Mouse (Mus musculus) splenic B cell, adult 2 months (primary cell): ENCODE data around the gene Yaf2.
A peak's percentile ranks its signal among the peaks of the same experiment; 100 is the strongest.
"Not testable (repeated sequence)": the region's sequence is repeated elsewhere in the genome, so short reads cannot be mapped to it uniquely, and the experiment has no call there.

Experiments
- DNase-seq: peaks from one replicate; pipeline ENCODE4 v3.0.0-alpha.2; 2011; ENCODE audit warnings: low read depth, low spot score
- H3K27me3 ChIP-seq: 2 replicates; pipeline ENCODE4 v1.6.1; 2012; ENCODE audit warnings: mild to moderate bottlenecking, low read length, moderate library complexity, mixed read lengths; ENCODE audit not compliant: control insufficient read depth, poor library complexity, insufficient read depth, severe bottlenecking
- H3K36me3 ChIP-seq: 2 replicates; pipeline ENCODE4 v1.6.1; 2012; ENCODE audit warnings: mild to moderate bottlenecking, low read length, moderate library complexity, mixed read lengths; ENCODE audit not compliant: control insufficient read depth, poor library complexity, insufficient read depth, severe bottlenecking

Gene Yaf2

DNA sequence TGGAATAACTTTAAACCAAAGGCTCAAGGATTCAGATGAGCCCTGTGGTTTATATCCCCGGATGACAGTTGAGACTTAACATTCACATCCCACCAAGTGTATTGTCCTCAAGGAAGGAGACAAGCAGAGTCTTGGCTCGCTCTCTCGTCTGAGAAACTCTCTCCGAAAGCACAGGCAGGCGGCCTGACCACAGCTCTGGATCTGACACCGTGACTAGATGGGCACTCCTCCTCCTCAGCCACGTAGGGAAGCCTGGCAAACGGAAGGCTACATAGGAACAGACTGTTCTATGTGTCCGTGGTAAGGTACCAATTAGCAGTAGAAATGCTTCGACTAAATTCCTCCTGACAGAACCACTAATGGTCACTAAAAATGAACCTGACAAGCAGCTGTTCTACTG lies 10.1 kb downstream of the Yaf2 start:
- DNase-seq, result no peak
- Histone ChIP-seq H3K36me3 (peaks cover 3% of the 10 kb centered on the region; the same call in 1 of the 2 replicates), H3K27me3 (no peaks in the 10 kb centered on the region)

DNA sequence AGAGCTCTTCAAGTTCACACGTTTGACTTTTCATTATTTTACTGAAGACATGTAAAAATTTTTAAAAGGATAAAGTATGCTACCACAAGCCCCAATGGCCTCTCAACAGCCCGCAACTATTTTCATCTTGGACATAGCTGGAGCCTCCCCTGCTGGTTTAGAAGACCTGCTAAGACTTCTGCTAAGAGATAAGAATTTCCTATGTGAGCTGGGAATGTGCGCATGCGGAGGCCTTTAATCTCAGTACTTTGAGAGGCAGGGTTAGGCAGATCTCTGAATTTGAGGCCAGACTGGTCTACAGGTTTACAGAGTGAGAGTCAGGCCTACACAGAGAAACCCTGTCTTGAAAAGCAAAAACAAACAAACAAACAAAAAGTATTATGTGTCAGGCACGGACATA lies 11.4 kb downstream of the Yaf2 start:
- DNase-seq, result no peak
- no peaks in the 10 kb centered on the region for H3K27me3 ChIP-seq
- peaks cover 2% of the 10 kb centered on the region; the same call in 1 of the 2 replicates for H3K36me3 ChIP-seq

DNA sequence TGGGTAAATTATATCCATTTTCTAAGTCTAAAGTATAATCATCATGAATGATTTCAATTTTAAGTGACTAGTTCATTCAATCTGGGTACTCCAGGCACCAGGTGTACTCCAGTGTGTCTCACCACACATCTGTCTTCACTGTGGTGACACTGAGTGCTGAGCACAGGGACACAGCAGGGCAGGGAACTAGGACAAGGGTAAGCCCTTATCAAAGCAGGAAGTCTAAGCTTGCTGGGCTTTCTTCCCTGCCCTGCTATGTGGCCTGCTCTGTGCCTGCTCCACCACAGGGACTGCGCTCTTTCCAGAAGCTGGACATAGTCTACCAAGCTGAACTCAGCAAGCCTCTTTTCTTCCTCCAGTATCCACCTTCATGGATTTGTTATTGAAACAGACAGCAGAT lies 18.0 kb downstream of the Yaf2 start:
- no peaks in the 10 kb centered on the region for H3K36me3 ChIP-seq
- H3K27me3 ChIP-seq, result no peaks in the 10 kb centered on the region
- DNase-seq, result no peak

DNA sequence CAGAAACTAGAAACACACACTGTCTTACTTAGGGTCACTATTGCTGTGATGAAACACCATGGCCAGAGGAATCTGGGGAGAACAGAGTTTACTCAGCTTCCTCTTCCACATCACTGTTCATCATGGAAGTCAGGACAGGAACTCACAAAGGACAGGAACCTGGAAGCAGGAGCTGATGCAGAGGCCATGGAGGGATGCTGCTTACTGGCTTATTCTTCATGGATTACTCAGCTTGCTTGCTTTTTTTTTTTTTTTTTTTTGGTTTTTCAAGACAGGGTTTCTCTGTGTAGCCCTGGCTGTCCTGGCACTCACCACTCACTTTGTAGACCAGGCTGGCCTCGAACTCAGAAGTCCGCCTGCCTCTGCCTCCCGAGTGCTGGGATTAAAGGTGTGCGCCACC lies 26.4 kb downstream of the Yaf2 start:
- H3K27me3 ChIP-seq, DNase-seq, H3K36me3 ChIP-seq: not testable (repeated sequence)

DNA sequence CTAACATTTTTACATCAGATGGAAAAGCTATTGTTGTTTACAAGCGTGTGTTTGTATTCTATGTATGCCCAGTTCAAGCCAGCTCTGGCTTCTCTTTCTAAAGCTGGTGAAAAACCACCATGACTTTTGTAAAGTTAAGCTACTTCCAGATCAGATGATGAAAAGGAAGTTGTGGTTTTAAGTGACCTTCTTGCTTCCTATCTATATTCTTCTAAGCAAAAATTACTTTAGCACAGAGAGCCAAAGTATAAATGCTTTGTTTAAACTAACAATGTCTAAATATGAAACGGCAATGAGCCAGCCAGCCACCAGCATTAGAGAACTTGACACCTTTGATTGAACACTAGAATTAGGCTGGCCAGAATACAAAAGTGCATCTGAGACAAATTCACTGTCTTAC lies 38.5 kb downstream of the Yaf2 start:
- H3K27me3 ChIP-seq, result no peaks in the 10 kb centered on the region
- H3K36me3 ChIP-seq, result no peaks in the 10 kb centered on the region
- DNase-seq, result peak; percentile 32

DNA sequence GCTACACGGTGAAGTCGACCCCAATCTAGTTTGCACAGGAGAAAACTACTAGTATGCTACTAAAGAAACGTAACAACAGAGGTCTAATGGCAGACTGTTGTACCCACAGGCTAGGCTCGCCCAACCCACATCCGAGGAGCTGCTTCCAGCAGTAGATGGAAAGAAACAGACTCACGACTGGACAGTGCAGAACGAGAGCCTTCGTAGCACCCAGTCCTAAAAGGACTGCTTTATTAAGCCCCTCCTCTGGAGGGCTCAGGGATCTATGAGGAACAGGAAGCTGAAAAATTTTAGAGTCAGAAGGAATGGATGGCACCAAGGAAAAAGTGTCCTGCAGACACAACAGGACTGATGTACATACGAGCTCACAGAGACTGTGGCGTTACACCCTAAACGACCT lies 42.3 kb downstream of the Yaf2 start:
- Histone ChIP-seq H3K27me3 (no peaks in the 10 kb centered on the region), H3K36me3 (no peaks in the 10 kb centered on the region)
- no peak for DNase-seq

DNA sequence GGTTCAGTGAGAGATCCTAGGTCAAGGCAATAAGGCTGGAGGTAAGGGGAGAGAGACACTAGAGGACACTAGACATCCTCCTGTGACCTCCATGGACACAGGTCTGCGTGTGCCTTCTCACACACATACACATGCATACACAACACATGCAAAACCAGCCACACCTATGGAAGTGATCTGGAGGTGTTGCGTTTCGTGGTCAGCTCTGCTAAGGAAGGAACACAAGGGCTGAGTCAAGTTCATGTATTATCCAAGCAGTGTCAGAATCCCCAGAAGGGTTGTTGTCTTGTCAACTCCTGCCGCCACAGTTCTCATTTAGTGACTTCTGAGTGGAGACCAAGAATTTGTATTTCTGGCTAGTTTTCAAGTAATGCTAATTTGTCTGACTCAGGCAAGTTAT lies 48.4 kb downstream of the Yaf2 start:
- no peaks in the 10 kb centered on the region for H3K27me3 ChIP-seq
- no peak for DNase-seq

DNA sequence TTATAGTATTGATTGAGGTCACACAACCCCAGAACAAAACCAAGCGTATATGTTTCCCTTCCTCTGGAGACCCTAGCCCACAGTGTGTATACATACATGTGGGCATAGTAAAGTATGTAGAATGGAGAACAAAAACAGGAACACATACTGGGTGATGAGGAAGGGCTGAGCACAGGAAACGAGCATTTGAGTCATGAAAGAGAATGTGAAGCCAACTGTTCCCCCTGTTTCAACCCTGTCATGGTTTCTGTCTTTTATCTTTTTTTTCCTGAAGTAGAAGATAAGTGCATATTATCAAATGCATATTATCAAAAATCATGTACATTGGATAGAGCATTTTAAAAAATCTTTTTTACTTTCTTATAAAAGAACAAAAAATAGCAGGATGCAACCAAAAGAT lies 49.1 kb downstream of the Yaf2 start:
- peak; percentile 40 for DNase-seq
- no peaks in the 10 kb centered on the region for H3K27me3 ChIP-seq
- no peaks in the 10 kb centered on the region for H3K36me3 ChIP-seq

More for the DNA sequence above, 48.4 kb downstream of the Yaf2 start:
- H3K36me3 ChIP-seq, result no peaks in the 10 kb centered on the region

DNA sequence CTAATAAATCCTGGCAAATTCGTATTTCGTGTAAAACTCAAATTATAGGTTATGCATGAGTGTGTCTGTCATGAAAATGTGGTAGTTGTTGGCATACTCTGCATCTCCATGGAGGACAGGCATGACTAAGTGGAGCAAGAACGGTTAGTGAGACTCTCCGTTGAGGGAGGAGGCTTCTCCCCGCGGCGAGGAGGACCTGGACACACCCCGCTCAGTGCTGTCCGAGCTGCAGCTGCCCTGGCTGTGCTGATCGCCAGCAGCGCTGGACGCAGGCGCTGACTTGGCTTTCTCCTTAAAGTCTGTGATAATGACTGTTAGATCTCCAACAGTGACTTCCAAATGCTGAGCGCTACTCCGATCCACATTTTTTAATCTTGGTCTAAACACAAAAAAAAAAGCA lies 51.5 kb downstream of the Yaf2 start:
- Histone ChIP-seq H3K36me3 (no peaks in the 10 kb centered on the region), H3K27me3 (no peaks in the 10 kb centered on the region)
- no peak for DNase-seq

DNA sequence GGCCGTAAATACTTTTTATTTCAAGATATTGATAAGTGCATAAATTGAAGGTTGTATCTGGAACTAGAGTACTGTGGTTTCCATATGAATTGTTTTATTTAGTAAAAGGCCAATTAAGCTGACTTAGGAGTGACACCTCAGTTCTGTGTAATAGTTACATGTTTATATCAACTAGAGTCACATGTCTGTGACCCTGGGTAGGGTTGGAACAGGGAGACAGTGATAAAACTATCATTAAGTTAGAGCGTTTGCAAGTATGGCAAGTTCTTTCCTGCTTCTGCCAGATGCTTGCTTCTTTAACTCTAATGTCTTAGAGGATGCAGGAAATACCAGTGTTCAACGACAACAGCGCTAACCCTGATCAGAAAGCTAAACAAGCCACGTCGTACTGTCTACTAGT lies 52.4 kb downstream of the Yaf2 start:
- no peak for DNase-seq
- Histone ChIP-seq H3K36me3 (no peaks in the 10 kb centered on the region), H3K27me3 (no peaks in the 10 kb centered on the region)

DNA sequence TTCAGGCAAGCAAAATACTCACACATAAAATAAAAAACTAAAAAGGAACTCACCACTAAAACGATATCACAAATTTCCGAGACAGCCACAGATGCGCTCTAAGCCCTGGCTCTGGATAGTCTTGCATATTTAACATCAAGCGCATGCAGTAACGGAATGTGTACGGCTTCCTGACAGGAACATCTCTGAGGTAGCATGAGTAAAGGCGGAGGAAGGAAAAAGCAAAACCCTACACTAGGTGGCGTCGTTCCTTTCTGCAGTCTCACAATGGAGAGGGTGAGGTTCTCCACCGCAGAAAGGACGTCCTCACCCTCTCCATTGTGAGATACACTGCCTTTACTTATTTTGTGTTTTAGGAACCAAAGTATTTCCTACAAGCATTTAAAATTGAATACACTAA lies 53.4 kb downstream of the Yaf2 start:
- Histone ChIP-seq H3K36me3 (no peaks in the 10 kb centered on the region), H3K27me3 (no peaks in the 10 kb centered on the region)
- DNase-seq, result no peak

DNA sequence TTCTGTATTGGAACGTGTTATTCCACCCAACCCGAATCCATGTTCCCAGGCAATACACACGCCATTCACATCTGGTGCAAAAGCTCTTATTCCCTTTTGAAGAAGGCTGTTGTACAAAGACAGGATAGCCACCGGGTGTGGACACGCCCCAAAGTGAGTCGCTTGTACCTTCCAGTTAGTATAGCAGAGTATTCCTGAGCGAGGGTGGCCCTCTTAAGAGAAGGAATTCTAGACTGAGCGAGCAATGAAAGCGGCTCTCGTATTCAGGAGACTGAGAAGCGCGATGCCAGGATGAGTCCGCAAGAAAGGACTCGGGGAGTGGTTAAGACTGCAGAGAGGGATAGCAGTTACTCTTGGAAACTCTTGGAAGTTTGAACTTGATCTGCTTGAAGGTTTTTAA lies 60.5 kb downstream of the Yaf2 start:
- DNase-seq, result peak; percentile 13
- Histone ChIP-seq H3K36me3 (no peaks in the 10 kb centered on the region), H3K27me3 (no peaks in the 10 kb centered on the region)

DNA sequence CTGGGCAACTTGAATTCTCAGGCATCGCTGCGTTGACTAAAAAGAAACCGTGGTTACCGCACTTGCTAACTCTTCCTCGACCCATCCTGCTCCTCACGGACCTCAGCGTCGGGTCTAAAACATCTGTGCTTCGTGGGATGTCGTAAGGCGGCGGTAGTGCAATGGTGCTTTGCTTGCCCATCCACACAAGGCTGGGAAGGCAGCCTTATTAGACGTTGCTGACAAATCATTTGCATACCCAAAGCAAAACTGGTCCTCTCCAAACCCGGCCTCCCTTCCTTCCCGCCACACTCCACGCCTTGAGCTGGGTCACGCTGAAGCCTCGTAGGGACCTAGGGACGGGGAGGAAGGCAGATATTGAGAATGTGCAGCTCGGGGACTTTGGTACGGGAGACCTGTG lies 61.1 kb downstream of the Yaf2 start:
- no peaks in the 10 kb centered on the region for H3K36me3 ChIP-seq
- no peaks in the 10 kb centered on the region for H3K27me3 ChIP-seq
- DNase-seq, result no peak

DNA sequence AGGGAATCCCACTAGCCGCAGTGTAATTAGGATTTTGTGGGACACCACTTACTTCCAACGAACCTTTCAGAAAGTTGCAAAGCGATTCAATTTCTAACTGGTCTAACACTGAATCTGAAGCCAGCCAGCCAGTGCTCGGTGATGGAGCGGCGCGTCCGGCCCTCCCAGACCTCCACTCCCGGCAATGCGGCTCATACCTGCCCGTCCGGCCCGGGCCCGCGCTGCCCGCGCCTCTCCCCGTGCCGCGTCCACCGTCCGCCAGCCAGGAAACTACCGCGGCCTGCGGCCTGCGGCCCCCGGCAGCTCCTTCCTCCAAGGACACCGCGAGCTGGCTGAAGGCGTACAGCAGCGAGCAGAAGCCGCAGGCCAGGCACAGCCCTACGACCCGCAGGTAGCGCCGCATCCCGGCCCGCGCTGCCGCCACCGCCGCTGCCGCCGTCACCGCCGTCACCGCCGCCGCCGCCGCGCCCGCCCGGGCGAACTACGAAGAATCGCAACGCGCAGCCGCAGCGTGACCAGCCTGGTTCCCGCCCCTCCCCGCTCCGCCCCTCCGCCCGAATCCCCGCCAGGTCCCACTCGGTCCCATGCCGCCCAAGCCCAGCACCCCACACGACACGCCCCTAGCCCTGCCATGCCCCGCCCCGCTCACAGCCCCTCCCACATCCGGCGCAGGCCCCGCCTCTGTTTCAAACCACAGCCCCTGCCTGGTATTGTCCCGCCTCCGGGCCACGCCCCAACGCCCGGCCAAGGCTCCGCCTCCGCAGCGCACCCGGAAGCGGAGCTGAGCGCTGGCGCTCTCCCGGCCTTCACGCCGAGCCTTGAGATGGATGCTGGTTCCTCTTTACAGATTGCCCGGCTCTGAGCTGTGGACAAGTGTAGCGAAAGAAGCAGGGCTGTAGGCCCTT lies 61.8 kb downstream of the Yaf2 start, which contains the start of gene Gxylt1:
Gxylt1 (minus strand) TSS at position 501 of the 905 bp plus-strand sequence.
- no peaks in the 10 kb centered on the region for H3K27me3 ChIP-seq
- no peaks in the 10 kb centered on the region for H3K36me3 ChIP-seq
- peak; percentile 98 for DNase-seq

DNA sequence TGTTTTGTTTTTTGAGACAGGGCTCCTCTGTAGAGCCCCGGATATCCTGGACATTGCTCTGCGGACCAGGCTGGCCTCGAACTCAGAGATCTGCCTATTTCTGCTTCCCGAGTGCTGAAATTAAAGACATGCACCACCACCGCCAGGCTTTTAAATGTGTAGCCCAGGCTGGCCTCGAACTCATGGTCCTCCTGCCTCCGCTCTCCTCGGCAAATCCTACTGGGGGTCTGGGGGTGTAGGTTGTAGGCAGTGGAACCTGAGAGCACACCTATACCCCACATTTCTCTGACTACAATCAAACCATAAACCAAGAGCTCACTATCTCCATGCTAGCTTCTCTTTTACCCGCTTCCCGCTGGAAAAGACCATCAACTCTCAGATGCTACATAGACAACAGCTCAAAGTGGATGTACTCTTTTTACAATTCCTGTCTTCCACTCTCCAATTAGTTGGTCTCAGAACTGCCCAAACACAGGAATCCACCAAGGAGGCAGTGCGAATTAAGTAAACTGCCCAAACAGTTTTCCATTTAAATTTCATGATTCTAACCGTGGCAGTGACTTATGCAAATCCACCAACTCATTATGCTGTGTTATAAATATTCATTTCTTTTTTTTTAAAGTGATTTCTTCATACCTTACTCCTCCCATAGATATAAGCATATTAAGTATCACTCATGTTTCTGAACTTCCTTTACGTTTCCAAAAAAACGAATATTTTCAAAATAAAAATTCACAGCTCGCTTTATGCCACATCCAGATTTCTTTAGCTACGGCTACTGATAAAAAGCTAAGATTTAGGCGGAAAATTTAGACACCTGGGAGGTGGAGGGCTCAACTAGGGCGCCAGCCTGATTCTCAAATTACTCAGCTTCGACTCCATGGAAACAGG lies 62.7 kb downstream of the Yaf2 start:
- no peak for DNase-seq
- H3K36me3 ChIP-seq, result no peaks in the 10 kb centered on the region
- H3K27me3 ChIP-seq, result no peaks in the 10 kb centered on the region
